Mouse (Mus musculus) heart, adult 9 months (tissue): ENCODE measurements around the gene Cyp3a59.
"Not testable (repeated sequence)": the region's sequence is repeated elsewhere in the genome, so short reads cannot be mapped to it uniquely, and the experiment has no call there.

ENCODE experiments used
- DNase-seq, 2 experiments: peaks; one replicate each; pipeline ENCODE4 v3.0.0; 2022; ENCODE audit warnings: low spot score in 2 of 2

The Cyp3a59 gene

DNA sequence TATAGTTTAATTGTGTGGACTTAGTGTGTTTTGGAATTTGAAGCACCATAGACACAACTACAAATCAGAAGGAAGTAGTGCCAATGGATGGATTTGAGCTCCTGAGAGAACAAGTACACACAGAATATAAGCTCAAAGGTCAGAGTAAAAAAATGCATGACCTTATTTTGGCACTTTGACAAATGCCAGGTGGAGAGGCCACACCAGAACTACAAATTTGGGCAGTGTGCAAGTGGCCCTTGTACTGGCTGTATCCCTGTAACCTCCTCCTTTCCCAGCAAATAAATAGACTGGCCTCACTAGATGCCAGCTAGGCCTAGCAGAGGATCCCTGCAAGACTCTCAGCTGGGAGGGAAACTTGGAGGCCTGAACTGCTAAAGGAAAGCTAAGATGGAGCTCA lies at the start of gene Cyp3a59:
Gene Cyp3a59, plus strand, starts transcription at position 313 of the 400 bp plus-strand sequence.
- not testable (repeated sequence) for DNase-seq

GRCm38 (mm10) chr5:146070099-146070498 lies 9.0 kb upstream of the Cyp3a59 start:
- DNase-seq: no peak

DNA sequence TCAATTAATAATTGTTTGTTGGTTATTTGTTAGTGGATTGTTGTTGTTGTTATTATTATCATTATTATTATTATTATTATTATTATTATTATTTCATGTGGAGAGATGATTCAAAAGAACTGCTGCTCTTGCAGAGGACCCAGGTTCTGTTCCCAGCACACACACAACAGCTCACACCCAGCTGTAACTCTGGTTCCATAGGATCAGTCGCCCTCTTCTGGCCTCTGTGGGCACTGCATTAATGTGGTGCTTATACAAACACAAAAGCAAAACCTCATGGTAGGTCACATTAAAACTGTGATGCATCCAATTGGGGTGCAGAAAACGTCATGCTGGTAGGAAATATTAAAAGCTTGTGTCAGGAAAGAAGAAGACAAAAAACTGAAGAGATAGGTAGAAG lies 68.8 kb downstream of the Cyp3a59 start:
- no peak for DNase-seq

- DNase-seq: no peak
Observed at GRCm38 (mm10) chr5:146150454-146150853, 71.4 kb downstream of the Cyp3a59 start.

DNA sequence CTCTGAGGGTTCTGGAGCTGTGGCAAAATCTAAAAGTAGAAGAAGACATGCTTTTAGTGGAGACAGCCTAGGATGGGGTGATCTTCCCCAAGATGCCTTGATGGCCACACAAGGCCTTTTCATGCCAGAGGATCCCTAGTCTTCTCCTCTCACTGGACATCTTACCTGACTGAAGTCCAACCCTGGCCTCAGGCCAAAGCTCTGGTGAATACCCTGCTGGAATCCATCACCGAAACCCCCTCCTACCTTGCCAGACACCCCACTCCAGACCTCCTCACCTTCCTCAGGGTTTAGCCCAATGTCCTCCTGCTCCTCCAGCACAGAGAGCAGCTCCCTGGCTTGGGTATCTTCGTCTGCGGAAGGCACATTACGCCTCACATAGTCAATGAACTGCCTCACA lies 79.3 kb downstream of the Cyp3a59 start:
- DNase-seq: not testable (repeated sequence)

DNA sequence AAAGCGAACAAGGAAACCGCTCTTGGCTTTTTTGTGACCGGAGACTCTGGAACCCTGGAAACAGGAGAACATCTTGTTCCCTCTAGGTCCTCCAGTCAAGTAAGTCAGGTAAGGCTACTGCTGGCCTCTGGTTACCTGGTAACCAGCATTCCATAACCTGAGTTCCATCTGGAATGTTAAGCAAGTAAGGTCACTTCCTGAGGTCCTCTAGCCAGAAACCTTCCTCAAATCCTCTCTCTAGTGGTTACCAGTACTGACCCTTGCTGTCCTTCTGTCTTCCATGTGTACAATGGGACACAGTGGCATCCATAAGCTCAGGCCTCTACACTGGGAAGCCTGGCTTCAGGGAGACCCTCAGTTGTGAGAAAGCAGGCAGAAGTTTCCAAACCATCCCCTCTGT lies 81.4 kb downstream of the Cyp3a59 start, which contains the start of gene Gm5565:
Gene Gm5565, minus strand, starts transcription at position 101 of the 400 bp plus-strand sequence.
- not testable (repeated sequence) for DNase-seq
